Mouse (Mus musculus) adrenal gland, postnatal 4 days (tissue): Measurements from ENCODE around the gene Slc24a4. TPM values are rescaled to one million over a fixed set of nuclear protein-coding genes. Genes with fewer than 3 reads are reported as not detected.

Experiments used
- DNase-seq, 2 experiments: peaks; one replicate each; pipeline ENCODE4 v3.0.0; 2021 to 2022; ENCODE audit warnings: low spot score in 2 of 2, mixed read lengths in 2 of 2
- total RNA-seq, 2 experiments: library from RNA; stranded (reverse); gene quantifications; 2 replicates each; pipeline ENCODE4 v1.2.3; 2021

The Slc24a4 gene
- total RNA-seq, 2 experiments from 2014 or later, result 0.48 to 0.93 TPM

- no peak for DNase-seq
These were observed 176.7 kb downstream of the Slc24a4 start for GRCm38 (mm10) chr12:102305069-102305836.

DNA sequence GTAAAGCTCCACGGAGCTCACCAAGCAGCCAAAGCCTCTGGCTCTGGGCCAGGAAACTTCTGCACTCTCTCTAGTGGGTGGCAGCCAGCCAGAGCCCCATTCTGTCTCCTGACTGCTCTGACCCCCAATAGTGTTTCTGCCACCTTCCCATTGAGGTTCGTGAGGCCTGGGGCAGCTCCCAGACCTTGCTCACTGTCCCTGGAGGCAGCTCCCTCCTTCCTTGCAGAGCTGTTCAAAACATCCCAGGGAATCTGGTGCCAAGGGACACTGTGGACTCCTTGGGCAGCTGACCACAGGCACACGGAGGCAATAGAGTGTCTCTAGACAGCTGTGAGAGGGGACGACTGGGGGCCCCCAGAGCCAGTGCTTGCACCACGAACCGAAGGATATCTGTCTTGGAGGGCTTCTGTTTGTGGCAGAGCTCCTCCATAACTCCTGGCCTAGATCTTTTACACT is 179.5 kb downstream of the Slc24a4 start:
- no peak for DNase-seq

GRCm38 (mm10) chr12:102308457-102309011 is 180.0 kb downstream of the Slc24a4 start:
- DNase-seq, result no peak

DNA sequence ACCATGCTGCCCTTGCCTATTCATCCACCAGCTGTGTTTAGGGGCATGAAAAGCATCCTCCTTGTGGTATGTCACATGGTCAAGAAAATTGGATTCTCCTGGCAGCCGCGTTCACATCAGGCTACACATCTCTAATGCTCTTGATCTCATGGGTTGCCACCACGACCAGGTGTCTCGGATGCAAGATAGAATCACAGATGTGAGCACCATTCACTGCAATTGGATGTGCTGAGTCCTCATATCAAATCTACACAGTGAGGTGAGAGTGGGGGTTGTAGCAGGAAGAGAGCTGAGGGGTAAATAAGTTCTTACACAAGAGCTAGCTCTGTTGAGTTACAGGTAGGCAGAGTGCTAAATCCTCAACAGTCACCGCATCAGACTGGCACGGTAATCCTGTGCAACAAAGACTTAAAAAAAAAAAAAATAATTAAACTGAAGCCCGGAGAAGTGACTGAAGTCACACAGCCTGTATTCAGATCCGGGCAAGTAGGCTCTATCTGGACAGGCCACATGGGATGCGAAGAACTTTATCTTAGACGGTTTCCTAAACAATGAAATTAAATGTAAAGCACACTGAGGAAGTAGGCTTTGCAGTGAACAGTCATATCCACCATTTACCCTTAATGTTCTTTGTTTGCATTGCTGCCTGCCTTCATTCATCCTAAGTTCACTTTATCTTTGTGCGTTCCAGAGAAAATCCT is 180.7 kb downstream of the Slc24a4 start:
- no peak for DNase-seq

- no peak for DNase-seq
These were observed 181.3 kb downstream of the Slc24a4 start for GRCm38 (mm10) chr12:102309800-102310195.

GRCm38 (mm10) chr12:102310261-102310660 is 181.7 kb downstream of the Slc24a4 start:
- no peak for DNase-seq

GRCm38 (mm10) chr12:102311454-102311853 is 182.9 kb downstream of the Slc24a4 start:
- no peak for DNase-seq

Other genes starting within 250 kb of the Slc24a4 start
- 10 to 100 TPM; 32.0 to 36.9 TPM for gene Trip11, start 215.5 kb upstream of the Slc24a4 start, total RNA-seq
- 10 to 100 TPM; 19.3 to 20.3 TPM for gene Atxn3, start 170.5 kb upstream of the Slc24a4 start, total RNA-seq
- gene Cpsf2, start 152.7 kb upstream of the Slc24a4 start, total RNA-seq, result 10 to 100 TPM; 35.1 to 35.7 TPM
- 10 to 100 TPM; 16.7 to 19.8 TPM for gene Rin3, start 154.3 kb downstream of the Slc24a4 start, total RNA-seq